In the genomic region with DNA sequence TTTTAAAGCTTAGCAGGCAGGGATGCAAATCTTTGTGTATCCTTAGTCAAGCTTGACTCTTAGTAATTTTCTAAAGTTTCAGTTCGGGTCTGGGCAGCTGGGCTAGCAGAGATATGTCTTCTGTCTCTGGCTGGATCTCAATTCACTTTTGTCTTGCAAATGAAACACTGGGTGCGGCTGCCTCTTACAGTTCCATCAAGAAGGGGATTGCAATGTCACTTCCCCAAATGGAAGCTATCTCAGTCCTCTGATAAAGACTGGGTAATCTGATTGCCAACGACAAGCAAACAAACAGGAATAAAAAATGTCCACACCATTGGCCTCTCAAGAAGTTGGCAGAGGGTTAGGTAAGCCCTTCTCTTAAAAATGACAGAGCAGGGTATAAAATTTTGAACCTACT, we compare ENCODE assay signal across 13 mouse cellular contexts.
"Had no signal": no experiment of that assay in that cellular context is flagged by ENCODE, and none has a peak within 500 bp of the region (broad histone marks: within the 10 kb centered on the region; RNA-seq: fewer than 3 reads in every experiment).

No protein-coding gene starts in this region.

- DNase-seq: gastrocnemius, postnatal 14 days; gastrocnemius, postnatal 36 days; heart, adult 2 months; heart, postnatal 14 days; heart, postnatal 36 days; kidney, adult 11 months; kidney, adult 2 months; kidney, adult 9 months; kidney, postnatal 14 days; kidney, postnatal 36 days; layer of hippocampus, adult 9-11 months; layer of hippocampus, postnatal 36 days; left cerebral cortex, postnatal 4 days had no signal
